12 mouse cellular contexts compared by ENCODE assay signal in the genomic region with DNA sequence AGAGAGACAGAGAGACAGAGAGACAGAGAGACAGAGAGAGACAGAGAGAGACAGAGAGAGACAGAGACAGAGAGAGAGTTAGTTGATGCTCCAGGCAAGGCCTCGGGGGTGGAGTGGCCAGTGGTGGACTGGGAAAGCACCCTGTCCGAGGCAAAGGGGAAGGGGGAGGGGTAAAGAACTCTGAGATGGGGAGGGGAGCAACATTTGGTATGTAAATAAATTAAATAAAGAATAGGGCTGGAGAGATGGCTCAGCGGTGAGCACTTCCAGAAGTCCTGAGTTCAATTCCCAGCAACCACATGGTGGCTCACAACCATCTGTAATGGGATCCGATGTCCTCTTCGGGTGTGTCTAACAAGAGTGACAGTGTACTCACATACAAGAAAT. TPM values are rescaled to one million over a fixed set of nuclear protein-coding genes. Genes with fewer than 3 reads are reported as not detected.
A peak's percentile ranks its signal among the peaks of the same experiment; 100 is the strongest.
DNase-seq lines count a peak whose midpoint lies in the region; ATAC-seq and TF ChIP-seq lines count a peak whose summit lies in the region.
"Not testable (repeated sequence)": the region's sequence is repeated elsewhere in the genome, so short reads cannot be mapped to it uniquely, and the experiment has no call there.
"Had no signal": no experiment of that assay in that cellular context is flagged by ENCODE, and none has a peak within 500 bp of the region (broad histone marks: within the 10 kb centered on the region; RNA-seq: fewer than 3 reads in every experiment).

No protein-coding gene starts in this region.

- not testable (repeated sequence) for DNase-seq in CH12.LX (ENCODE audit: extremely low read depth); heart, embryonic 10.5 days (ENCODE audit: low spot score); midbrain, embryonic 11.5 days (ENCODE audit: low spot score, missing footprints)

- TF ChIP-seq CTCF in CH12.LX (conservative IDR thresholded peaks at IDR 0.05 in 1 of 2, IDR thresholded peaks at IDR 0.05 in 1 of 2; ENCODE audit: low read depth in 2 of 2, low read length in 2 of 2), result not testable (repeated sequence)
- TF ChIP-seq CTCF in intestine, postnatal 0 days (IDR thresholded peaks at IDR 0.05; ENCODE audit: low read depth), result 0 out of 2 replicates have a peak, but pooled peaks have one; percentile 6

- not testable (repeated sequence) for H3K36me3 ChIP-seq in CH12.LX (replicated peaks in 1 of 2; ENCODE audit: control insufficient read depth in 1 of 2, insufficient read depth in 1 of 2, low read length in 1 of 2); forebrain, embryonic 13.5 days (ENCODE audit: poor library complexity, severe bottlenecking); heart, embryonic 10.5 days; intestine, postnatal 0 days (ENCODE audit: control insufficient read depth, insufficient read depth); lung, embryonic 15.5 days; midbrain, embryonic 11.5 days (ENCODE audit: control insufficient read depth, insufficient read depth, low read length)

- not testable (repeated sequence) for H3K27ac ChIP-seq in CH12.LX (ENCODE audit: insufficient read depth, low read depth); forebrain, embryonic 13.5 days; intestine, postnatal 0 days (ENCODE audit: low read depth, low read length); lung, embryonic 15.5 days; midbrain, embryonic 11.5 days (ENCODE audit: low read depth, low read length)
- H3K27ac ChIP-seq in heart, embryonic 10.5 days, result peak overlapping the region; percentile 59; the same call in 1 of the 2 replicates

- dilution Hi-C loops in CH12.LX (cut with MboI; ENCODE audit: extremely low pct_ligation_motif_present, extremely low pct_unique_long_range_greater_than_20kb, low sequenced_read_pairs), result not testable (repeated sequence)

- H3K9ac ChIP-seq in CH12.LX (ENCODE audit: insufficient read depth, low read depth); forebrain, embryonic 13.5 days; intestine, postnatal 0 days (ENCODE audit: low read depth, low read length); lung, embryonic 15.5 days; midbrain, embryonic 11.5 days (ENCODE audit: low read length): not testable (repeated sequence)

- TF ChIP-seq POLR2A in CH12.LX (IDR thresholded peaks at IDR 0.05; ENCODE audit: low read depth, low read length), result not testable (repeated sequence)

- peaks cover 8 to 25% of the 10 kb centered on the region in 2 experiments for H3K4me1 ChIP-seq in CH12.LX (ENCODE audit: control insufficient read depth in 1 of 2, insufficient read depth in 2 of 2)
- H3K4me1 ChIP-seq in forebrain, embryonic 13.5 days; heart, embryonic 10.5 days; intestine, postnatal 0 days (replicated peaks; ENCODE audit: control insufficient read depth, insufficient read depth, low read length); lung, embryonic 15.5 days; midbrain, embryonic 11.5 days (ENCODE audit: control insufficient read depth, insufficient read depth, low read length): not testable (repeated sequence)

- TF ChIP-seq RAD21 in CH12.LX (IDR thresholded peaks at IDR 0.05; ENCODE audit: low read depth, low read length), result not testable (repeated sequence)

- in situ Hi-C loops in CH12.LX (cut with MboI; ENCODE audit: low pct_ligation_motif_present, low pct_unique_long_range_greater_than_20kb, low sequenced_read_pairs), result loop anchor here (5.0 kb wide), 2 partner anchors 102 to 367 kb away; no protein-coding TSS in a partner anchor

- not testable (repeated sequence) for H3K27me3 ChIP-seq in CH12.LX (replicated peaks); forebrain, embryonic 13.5 days; heart, embryonic 10.5 days (ENCODE audit: insufficient read depth, poor library complexity, severe bottlenecking); intestine, postnatal 0 days (replicated peaks; ENCODE audit: control insufficient read depth, insufficient read depth, low read length); midbrain, embryonic 11.5 days (ENCODE audit: control insufficient read depth, insufficient read depth, low read length)
- H3K27me3 ChIP-seq in lung, embryonic 15.5 days, result peaks cover 12% of the 10 kb centered on the region; the same call in 1 of the 2 replicates

- WGBS in forebrain, embryonic 13.5 days, result 67% methylated on average over 5 of the region's 5 CpGs
- 69% methylated on average over 5 of the region's 5 CpGs for WGBS in heart, embryonic 10.5 days
- 69% methylated on average over 5 of the region's 5 CpGs for WGBS in intestine, postnatal 0 days
- whole genome bisulfite sequencing in lung, embryonic 15.5 days, result 66% methylated on average over 5 of the region's 5 CpGs
- WGBS in midbrain, embryonic 11.5 days, result 59% methylated on average over 5 of the region's 5 CpGs

- H3K9me3 ChIP-seq in CH12.LX (replicated peaks; ENCODE audit: low read length); forebrain, embryonic 13.5 days (replicated peaks); heart, embryonic 10.5 days; intestine, postnatal 0 days (ENCODE audit: control insufficient read depth); lung, embryonic 15.5 days; midbrain, embryonic 11.5 days (ENCODE audit: control insufficient read depth, low read length): not testable (repeated sequence)

- not testable (repeated sequence) for TF ChIP-seq EP300 in CH12.LX (IDR thresholded peaks at IDR 0.05; ENCODE audit: low read length)

- not testable (repeated sequence) for H3K79me2 ChIP-seq in CH12.LX (replicated peaks; ENCODE audit: control insufficient read depth, extremely low read depth, insufficient read depth, poor library complexity, severe bottlenecking)

- not testable (repeated sequence) for H3K4me3 ChIP-seq in CH12.LX (replicated peaks in 1 of 3; ENCODE audit: low read depth in 2 of 3, low read length in 2 of 3, poor library complexity in 1 of 3); forebrain, embryonic 13.5 days; heart, embryonic 10.5 days; intestine, postnatal 0 days (ENCODE audit: low read depth, low read length); lung, embryonic 15.5 days; midbrain, embryonic 11.5 days (ENCODE audit: low read depth, low read length)

- H3K4me2 ChIP-seq in CH12.LX (ENCODE audit: insufficient read depth, low read depth, poor library complexity, severe bottlenecking), result peak overlapping the region; percentile 71; the same call in 1 of the 2 replicates
- H3K4me2 ChIP-seq in forebrain, embryonic 13.5 days; intestine, postnatal 0 days (replicated peaks; ENCODE audit: low read depth); lung, embryonic 15.5 days; midbrain, embryonic 11.5 days: not testable (repeated sequence)

- ATAC-seq in forebrain, embryonic 13.5 days, result 0 out of 2 replicates have a peak, but pooled peaks have one; percentile 25
- not testable (repeated sequence) for ATAC-seq in intestine, postnatal 0 days
- ATAC-seq in lung, embryonic 15.5 days (ENCODE audit: borderline replicate concordance, extremely low read depth, low FRiP score, low TSS enrichment), result peak; percentile 39; the same call in 1 of the 2 replicates
- ATAC-seq in midbrain, embryonic 11.5 days (ENCODE audit: low FRiP score), result 0 out of 2 replicates have a peak, but pooled peaks have one; percentile 28

RNA-seq across cellular contexts. Expression of gene Scrg1, which starts 25.8 kb away (rescaled TPM):
- total RNA-seq in CH12.LX (2012; rRNA removed) (not detected in 2 replicates), CH12.LX (2014; rRNA removed) (not detected in 2 replicates)
- not detected in 2 replicates for polyA plus RNA-seq in CH12.LX (2012; ENCODE audit: insufficient read length, low read depth)
- 0.89 and 0.92 TPM in 2 replicates for polyA plus RNA-seq in forebrain, embryonic 13.5 days (2015; fragmentation: Nextera tagmentation; extraction: Ambion mirVana)
- polyA plus RNA-seq in heart, embryonic 10.5 days (2016; fragmentation: Nextera tagmentation; extraction: Ambion mirVana), result 0.20 and 0.21 TPM in 2 replicates
- 0.74 and 0.98 TPM in 2 replicates for polyA plus RNA-seq in intestine, postnatal 0 days (2015; fragmentation: Nextera tagmentation; extraction: Ambion mirVana)
- polyA plus RNA-seq in lung, embryonic 15.5 days (2015; fragmentation: Nextera tagmentation; extraction: Ambion mirVana), result 0.97 and 1.8 TPM in 2 replicates
- polyA plus RNA-seq in midbrain, embryonic 11.5 days (2014; fragmentation: Nextera tagmentation; extraction: Ambion mirVana), result 0.27 TPM in 1 of 2 replicates, not detected in the other
- total RNA-seq: ES-E14, MEL had no signal
- polyA plus RNA-seq: activated CD4-positive, CD25-positive, alpha-beta regulatory T cell, adult 4 months; CD4-positive, CD25-positive, alpha-beta regulatory T cell, adult 4 months; forebrain, embryonic 11.5 days; Patski had no signal

RNA-seq across cellular contexts. Expression of gene Sap30, which starts 57.8 kb away (rescaled TPM):
- total RNA-seq in CH12.LX (2012; rRNA removed), result 37.1 and 38.1 TPM in 2 replicates
- 82.6 and 93.5 TPM in 2 replicates for total RNA-seq in CH12.LX (2014; rRNA removed)
- 33.9 and 39.6 TPM in 2 replicates for polyA plus RNA-seq in CH12.LX (2012; ENCODE audit: insufficient read length, low read depth)
- 96.4 and 106 TPM in 2 replicates for polyA plus RNA-seq in forebrain, embryonic 13.5 days (2015; fragmentation: Nextera tagmentation; extraction: Ambion mirVana)
- 45.3 and 66.4 TPM in 2 replicates for polyA plus RNA-seq in heart, embryonic 10.5 days (2016; fragmentation: Nextera tagmentation; extraction: Ambion mirVana)
- polyA plus RNA-seq in intestine, postnatal 0 days (2015; fragmentation: Nextera tagmentation; extraction: Ambion mirVana), result 17.1 and 19.9 TPM in 2 replicates
- 37.0 and 40.3 TPM in 2 replicates for polyA plus RNA-seq in lung, embryonic 15.5 days (2015; fragmentation: Nextera tagmentation; extraction: Ambion mirVana)
- polyA plus RNA-seq in midbrain, embryonic 11.5 days (2014; fragmentation: Nextera tagmentation; extraction: Ambion mirVana), result 119 and 123 TPM in 2 replicates
